Mouse (Mus musculus) forelimb bud, embryonic 11.5 days (tissue): ENCODE data around the gene Tnfsf13.
A peak's percentile ranks its signal among the peaks of the same experiment; 100 is the strongest.

Experiments used
- DNase-seq: peaks from one replicate; pipeline ENCODE4 v3.0.0-alpha.2; 2012; ENCODE audit warnings: low read depth, low spot score

The Tnfsf13 gene

DNA sequence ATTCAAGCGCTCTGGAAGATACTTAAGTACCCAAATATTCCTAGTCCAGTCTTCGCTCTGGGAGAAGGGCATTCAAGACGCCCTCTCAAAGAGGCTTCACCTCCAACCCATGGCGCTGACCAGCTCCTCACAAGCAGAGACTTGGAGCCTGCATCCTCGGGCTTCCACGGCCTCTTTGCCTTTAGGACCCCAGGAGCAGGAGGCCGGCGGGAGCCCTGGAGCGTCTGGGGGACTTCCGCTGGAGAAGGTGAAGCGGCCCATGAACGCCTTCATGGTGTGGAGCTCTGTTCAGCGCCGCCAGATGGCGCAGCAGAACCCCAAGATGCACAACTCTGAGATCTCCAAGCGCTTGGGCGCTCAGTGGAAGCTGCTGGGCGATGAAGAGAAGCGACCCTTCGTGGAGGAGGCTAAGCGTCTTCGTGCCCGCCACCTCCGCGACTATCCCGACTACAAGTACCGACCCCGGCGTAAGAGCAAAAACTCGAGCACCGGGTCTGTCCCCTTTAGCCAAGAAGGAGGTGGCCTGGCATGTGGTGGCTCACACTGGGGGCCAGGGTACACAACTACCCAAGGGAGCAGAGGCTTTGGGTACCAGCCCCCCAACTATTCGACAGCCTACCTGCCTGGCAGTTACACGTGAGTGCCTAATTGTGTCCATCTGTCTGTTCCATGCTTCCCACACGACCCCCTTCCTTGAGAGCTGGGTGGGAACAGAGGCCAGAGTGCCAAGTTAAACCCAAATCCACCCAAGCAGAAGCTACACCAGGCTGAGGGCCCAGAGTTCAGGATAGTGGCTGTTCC lies 30.1 kb downstream of the Tnfsf13 start, which contains the start of gene Sox15:
Sox15 (plus strand) TSS at position 51 of the 801 bp plus-strand sequence.
- DNase-seq, result peak; percentile 85

- DNase-seq, result no peak
These were observed 30.8 kb downstream of the Tnfsf13 start for GRCm38 (mm10) chr11:69654760-69655159.

DNA sequence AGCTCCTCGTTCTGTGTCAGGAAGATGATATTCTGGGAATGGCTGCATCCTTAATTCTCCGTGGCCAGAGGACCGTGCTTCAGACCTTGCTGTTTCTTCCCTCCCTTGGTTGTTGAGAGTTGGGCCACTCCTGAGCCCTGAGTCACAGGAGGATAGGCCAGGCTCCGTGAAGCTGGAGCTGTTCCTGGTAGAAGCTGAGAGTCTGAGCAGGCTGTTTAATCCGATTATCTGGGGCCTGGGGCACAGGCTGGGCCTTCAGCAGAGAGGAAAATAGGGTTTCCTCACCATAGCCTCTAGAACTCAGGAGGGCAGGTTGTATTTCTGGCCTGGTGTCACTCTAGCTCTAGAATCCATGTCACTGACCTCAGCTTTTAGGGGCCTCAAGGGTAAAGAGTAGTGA lies 32.2 kb downstream of the Tnfsf13 start:
- no peak for DNase-seq

- no peak for DNase-seq
These were observed 39.7 kb downstream of the Tnfsf13 start for GRCm38 (mm10) chr11:69645860-69646259.

GRCm38 (mm10) chr11:69635471-69635870 lies 50.1 kb downstream of the Tnfsf13 start:
- no peak for DNase-seq

- peak; percentile 36 for DNase-seq
These were observed 52.3 kb downstream of the Tnfsf13 start for GRCm38 (mm10) chr11:69633128-69633866.
